Mouse (Mus musculus) adrenal gland, adult 8-10 months (tissue): ENCODE results near the gene Col17a1. TPM values are rescaled to one million over a fixed set of nuclear protein-coding genes. Genes with fewer than 3 reads are reported as not detected.

Experiments
- DNase-seq: peaks from one replicate; pipeline ENCODE4 v3.0.0; 2022
- total RNA-seq, 4 experiments: library from RNA; stranded (reverse); gene quantifications; 2 replicates each; pipeline ENCODE4 v1.2.4; 2022

The Col17a1 gene
- not detected for total RNA-seq

DNA sequence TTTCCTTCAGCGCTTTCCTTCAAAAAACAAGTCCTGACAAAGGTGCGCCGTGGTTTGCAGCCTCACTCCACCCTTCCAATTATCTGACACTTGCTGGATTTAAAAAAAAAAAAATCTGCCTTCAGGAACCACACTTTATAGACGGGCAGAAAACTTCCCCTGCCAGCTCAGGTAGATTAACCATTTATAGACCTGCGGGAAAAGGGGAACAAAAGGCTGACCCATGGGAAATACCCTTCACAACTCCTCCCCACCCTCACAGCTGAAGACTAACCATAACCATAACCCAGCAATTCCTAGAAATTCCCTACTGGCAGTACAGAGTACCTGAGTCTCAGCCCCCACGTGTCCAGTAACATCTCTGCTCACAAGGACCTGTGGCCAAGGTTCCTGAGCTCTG lies at the start of gene Col17a1:
Gene Col17a1 (minus strand): TSS at position 101 of the 400 bp plus-strand sequence.
- no peak for DNase-seq

DNA sequence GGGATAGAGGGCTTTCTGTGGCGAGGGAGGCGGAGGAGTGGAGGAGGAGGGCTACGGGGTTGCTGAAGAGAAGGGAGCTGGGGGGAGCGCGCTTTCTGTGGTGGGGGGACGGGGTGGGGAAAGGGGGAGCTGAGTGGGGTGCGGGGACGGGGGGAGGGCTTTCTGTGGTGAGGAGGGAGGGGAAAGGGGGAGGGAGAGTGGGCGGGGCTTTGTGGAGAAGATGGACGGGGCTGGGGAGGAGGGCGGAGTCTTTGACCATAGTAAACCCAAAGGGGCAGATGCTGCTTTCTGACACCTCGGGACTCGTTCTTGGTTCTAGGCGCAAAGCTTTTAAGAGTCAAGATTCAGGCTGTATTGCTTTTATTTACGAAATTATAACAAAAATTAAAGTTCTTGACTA lies 40.0 kb upstream of the Col17a1 start:
- DNase-seq = peak; percentile 31

DNA sequence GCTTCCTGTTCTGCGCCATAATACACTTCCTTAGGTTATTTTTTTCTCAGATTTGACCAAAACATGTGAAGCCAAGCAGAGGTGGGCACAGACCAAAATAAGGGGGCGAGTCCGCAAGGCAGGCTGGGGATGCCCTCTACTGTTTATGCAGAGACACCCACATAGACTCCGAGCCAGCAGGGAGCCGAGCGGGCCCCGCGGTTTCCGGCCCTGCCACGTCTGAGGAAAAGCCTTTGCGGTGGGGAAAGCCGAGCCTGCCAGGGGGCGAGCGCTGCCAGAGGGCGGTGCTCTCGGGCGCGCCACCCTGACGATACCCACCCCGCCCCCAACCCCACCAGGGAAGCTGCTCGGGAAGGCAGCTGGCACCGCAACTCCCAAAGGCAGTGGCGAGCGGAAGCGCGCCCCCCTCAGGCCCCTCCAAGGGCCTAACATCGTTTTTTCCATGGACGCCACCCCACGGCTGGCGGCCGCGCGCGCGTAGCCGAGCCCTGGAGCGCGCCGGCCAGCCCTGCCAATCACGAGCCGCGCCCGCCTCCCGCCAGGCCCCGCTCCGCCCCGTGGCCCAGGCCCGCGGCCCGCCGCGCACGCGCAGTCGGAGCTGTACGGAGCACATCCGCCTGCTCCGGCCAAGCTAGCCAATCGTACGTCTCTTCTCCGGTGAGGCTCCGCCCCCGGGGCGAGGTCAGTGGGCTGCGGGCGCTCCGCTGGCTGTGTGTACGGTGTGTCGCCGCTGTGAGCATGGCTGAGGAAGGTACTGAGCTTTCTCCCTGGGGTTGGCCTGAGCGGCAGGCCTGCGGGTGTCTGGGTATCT lies 39.4 kb upstream of the Col17a1 start, which contains the start of gene Sfr1:
Gene Sfr1 (plus strand): TSS at position 612 of the 811 bp plus-strand sequence.
- peak; percentile 98 for DNase-seq

- DNase-seq = peak; percentile 65
These were observed 38.8 kb upstream of the Col17a1 start for GRCm38 (mm10) chr19:47730691-47731070.

DNA sequence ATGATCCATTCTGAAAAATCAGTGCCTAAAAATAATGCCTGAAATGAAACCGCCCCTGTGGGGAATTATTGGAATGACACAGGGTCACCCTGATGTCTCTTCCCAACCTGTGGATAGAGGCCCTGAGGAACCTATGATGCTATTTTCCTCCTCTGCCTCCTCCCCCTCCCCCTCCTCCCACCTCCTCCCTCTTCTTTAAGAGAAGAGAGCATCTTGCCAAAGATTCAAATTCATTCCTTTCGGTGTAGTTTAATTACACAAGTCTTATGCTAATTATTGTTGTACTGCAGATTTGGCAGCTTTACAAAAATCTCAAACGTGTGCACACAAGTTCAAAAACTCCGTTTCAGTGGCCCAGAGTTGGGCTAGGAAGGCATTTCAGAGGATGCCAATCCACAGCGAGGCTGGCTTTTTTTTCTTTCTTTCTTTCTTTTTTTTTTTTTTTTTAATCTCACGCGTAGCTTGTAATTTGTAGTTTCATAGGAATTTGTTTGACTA lies 33.8 kb upstream of the Col17a1 start:
- no peak for DNase-seq

GRCm38 (mm10) chr19:47724903-47725302 lies 33.0 kb upstream of the Col17a1 start:
- no peak for DNase-seq

DNA sequence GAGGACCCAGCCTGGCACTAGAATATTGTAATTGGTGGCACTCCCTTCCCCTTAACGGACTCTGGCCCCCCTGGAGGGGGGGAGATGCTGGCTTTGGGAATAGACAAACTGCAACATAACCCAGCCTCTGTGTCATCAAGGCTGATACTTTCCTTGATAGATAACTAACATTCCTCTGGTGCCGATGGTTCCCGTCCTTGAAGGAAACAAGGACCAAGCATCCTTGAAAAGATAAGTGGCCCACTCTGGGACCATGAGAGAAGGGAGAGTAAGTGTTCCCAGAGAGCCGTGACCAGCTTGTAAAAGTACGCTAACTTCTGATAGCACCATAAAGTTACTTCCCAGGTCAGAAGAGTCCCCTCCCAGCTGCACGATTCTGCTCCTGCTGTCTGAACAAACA lies 30.6 kb upstream of the Col17a1 start:
- peak; percentile 20 for DNase-seq

- no peak for DNase-seq
These were observed 27.3 kb upstream of the Col17a1 start for GRCm38 (mm10) chr19:47719147-47719546.

GRCm38 (mm10) chr19:47716144-47716543 lies 24.2 kb upstream of the Col17a1 start:
- no peak for DNase-seq

DNA sequence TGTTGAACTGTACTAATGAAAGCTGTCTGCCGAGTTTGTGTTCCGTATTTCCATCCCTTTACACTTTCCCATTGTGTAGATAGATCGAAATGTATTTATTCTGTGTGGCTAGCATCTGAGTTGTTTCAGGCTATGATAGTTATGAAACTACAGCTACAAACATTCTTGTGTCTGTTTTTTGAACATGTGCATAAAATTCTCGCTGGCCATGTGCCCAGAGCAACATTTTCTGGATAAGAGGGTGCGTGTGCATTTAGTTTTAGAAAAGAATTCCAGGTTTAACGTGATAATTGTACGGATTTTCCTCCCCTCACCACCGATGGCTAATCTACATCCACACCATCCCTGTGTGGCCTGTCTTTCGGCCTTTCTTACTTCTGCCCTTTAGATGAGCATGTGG lies 21.6 kb upstream of the Col17a1 start:
- no peak for DNase-seq

DNA sequence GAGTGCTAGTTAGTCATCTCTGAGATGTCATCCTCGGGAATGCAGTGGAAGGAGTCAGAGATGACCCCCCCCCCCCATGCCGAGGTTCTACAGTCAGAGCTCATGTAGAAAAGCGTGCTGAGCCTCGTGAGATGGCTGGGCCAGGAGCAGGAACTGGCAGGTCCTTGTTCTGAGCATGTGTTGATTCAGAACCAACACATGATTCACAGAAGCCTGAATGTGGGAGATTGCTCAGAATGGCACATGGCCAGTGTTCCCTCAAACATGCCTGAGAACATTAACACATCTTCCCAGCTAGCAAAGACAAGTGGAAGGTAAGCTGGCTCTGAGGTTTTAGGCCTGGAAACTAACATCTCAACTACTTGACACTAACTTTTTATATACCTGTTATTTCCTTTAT lies 18.5 kb upstream of the Col17a1 start:
- no peak for DNase-seq

DNA sequence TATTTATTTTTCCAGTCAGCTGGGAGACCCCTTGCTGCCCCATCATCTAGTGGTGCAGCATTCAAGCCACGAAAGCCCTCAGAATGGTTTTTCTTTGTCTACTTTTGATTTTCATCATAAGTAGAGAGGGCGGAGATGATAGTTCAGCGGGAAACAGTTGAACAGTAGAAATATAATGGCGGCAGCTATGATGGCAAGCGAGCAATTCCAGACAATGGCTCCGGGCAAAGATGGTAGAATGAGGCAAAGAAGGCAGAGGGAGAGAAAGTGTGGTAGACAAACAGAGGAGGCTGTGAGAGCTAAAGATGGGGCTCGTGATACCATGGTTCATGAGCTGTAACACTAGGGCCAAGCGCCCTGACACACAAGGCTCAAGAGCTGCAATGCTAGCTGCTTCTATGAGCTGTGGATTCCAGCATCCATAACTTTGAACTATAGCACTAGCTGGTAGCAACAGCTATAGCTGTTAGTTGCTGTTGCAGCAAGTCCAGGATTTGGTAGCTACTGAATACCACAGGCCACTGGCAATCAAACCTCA lies 13.9 kb upstream of the Col17a1 start:
- no peak for DNase-seq

GRCm38 (mm10) chr19:47705080-47705771 lies 13.3 kb upstream of the Col17a1 start:
- no peak for DNase-seq

- no peak for DNase-seq
These were observed 8.6 kb upstream of the Col17a1 start for GRCm38 (mm10) chr19:47700509-47700908.

- peak; percentile 67 for DNase-seq
These were observed 7.8 kb upstream of the Col17a1 start for GRCm38 (mm10) chr19:47699743-47700142.

- DNase-seq = no peak
These were observed 6.4 kb upstream of the Col17a1 start for GRCm38 (mm10) chr19:47698266-47698665.

DNA sequence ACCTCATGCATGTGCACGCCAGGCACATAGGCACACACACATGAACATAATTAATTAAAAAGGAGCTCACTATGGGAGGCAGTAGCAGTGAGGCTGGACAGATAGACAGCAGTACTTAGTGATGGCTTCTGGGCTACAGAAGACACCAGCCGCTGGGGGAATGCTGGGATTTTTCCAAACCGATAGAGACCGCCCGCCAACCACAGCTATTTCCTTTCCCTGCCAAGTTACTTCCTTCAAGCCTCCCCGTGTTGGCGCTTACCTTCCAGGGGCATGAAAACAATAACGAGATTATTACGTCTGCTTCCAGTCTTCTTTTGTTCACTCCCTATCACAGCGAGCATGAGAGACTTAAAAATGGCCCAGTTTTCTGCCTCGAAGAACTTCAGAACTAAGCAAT lies 5.2 kb upstream of the Col17a1 start:
- DNase-seq = no peak

GRCm38 (mm10) chr19:47696411-47696810 lies 4.5 kb upstream of the Col17a1 start:
- no peak for DNase-seq

GRCm38 (mm10) chr19:47695725-47696124 lies 3.8 kb upstream of the Col17a1 start:
- no peak for DNase-seq

DNA sequence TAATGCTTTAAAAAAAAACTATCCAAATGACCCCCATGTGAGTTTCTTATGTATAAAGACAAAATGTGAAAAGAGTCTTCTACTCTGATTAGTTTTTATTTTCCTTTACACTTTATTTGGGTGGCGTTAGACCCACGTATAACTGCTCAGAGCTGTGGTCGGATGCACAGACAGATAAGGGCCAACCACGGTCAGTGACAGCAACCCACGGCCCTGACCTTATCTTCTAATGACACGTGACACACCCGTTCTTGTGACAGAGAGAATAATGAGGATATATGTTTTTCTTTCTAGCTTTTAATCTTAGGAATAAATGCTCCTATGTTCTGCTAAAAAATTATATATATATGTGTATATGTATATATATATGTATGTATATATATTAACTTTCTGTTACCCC lies 2.3 kb downstream of the Col17a1 start:
- no peak for DNase-seq

- no peak for DNase-seq
These were observed 13.2 kb downstream of the Col17a1 start for GRCm38 (mm10) chr19:47678675-47679074.

DNA sequence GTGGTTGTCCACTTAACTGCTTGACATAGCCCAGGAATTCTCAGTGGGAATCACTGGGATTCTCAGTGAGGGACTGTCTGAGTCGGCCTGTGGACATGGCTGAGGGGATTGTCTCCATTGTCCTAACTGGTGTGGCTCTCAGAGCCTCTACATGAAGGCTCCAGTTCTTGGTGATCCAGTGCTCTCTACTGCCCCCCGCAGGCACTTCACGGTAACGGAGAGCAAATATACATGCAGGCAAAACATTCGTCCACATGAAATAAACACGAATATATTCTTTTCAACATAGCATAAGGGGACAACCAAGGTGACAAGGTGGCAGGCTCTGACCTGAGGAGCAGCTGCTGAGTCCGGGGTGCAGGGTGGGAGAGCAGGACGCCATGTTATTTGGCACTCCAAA lies 17.5 kb downstream of the Col17a1 start:
- no peak for DNase-seq

GRCm38 (mm10) chr19:47668399-47668798 lies 23.5 kb downstream of the Col17a1 start:
- no peak for DNase-seq
